ENCODE assay signal across 8 mouse cellular contexts in genomic region chr5:99252203-99253135, GRCm38 (mm10).
DNase-seq lines count a peak whose midpoint lies in the region; ATAC-seq lines count a peak whose summit lies in the region.

No protein-coding gene starts in this region.

- peak overlapping the region; percentile 74 for H3K4me3 ChIP-seq in hindbrain, embryonic 13.5 days

- peak overlapping the region; percentile 87 for H3K9ac ChIP-seq in hindbrain, embryonic 13.5 days

- under 1% methylated on average over 78 of the region's 78 CpGs for WGBS in hindbrain, embryonic 13.5 days

- peaks cover 40% of the 10 kb centered on the region for H3K4me1 ChIP-seq in hindbrain, embryonic 13.5 days (replicated peaks)

- peak; percentile 94 for ATAC-seq in hindbrain, embryonic 13.5 days (ENCODE audit: low FRiP score)

- H3K4me2 ChIP-seq in hindbrain, embryonic 13.5 days = peak overlapping the region; percentile 75

- peak; percentile 86 for DNase-seq in R1 (ENCODE audit: low read depth, low spot score)
- peak; percentile 89 to 90 for DNase-seq in cerebellum, postnatal 14 days
- DNase-seq in frontal cortex, postnatal 14 days (ENCODE audit: low spot score in 2 of 2) = peak; percentile 92 to 97
- DNase-seq in layer of hippocampus, postnatal 25 days (ENCODE audit: extremely low spot score in 1 of 2, low spot score in 1 of 2) = peak; percentile 92 to 95
- peak; percentile 97 for DNase-seq in lung, postnatal 14 days
- peak; percentile 98 for DNase-seq in ovary, postnatal 36 days (ENCODE audit: low spot score)
- DNase-seq in thymus, postnatal 14 days = peak; percentile 98

- H3K27me3 ChIP-seq in hindbrain, embryonic 13.5 days = peaks cover 18% of the 10 kb centered on the region

- no peaks in the 10 kb centered on the region for H3K36me3 ChIP-seq in hindbrain, embryonic 13.5 days

- H3K9me3 ChIP-seq in hindbrain, embryonic 13.5 days = no peaks in the 10 kb centered on the region

- peak overlapping the region; percentile 78 for H3K27ac ChIP-seq in hindbrain, embryonic 13.5 days

Comparison
In these comparisons a context has a peak if more than half of its experiments do, and no peak if none do; other contexts are left out.
1. Peak in every context shown above with its lines: DNase-seq, ATAC-seq, H3K4me3 ChIP-seq and H3K27ac ChIP-seq.